Mouse (Mus musculus) gastrocnemius, postnatal 10 days (tissue): ENCODE measurements around the gene Sncg. TPM values are rescaled to one million over a fixed set of nuclear protein-coding genes. Genes with fewer than 3 reads are reported as not detected.

Experiments used
- DNase-seq: peaks from one replicate; pipeline ENCODE4 v3.0.0; 2021; ENCODE audit warnings: mixed read lengths
- total RNA-seq, 2 experiments: library from RNA; stranded (reverse); gene quantifications; 2 replicates each; pipeline ENCODE4 v1.2.3; 2021

Gene Sncg
- total RNA-seq, 2 experiments from 2014 or later, result 10.2 to 16.9 TPM

GRCm38 (mm10) chr14:34343078-34343477, 31.5 kb downstream of the Sncg start:
- no peak for DNase-seq

- DNase-seq, result no peak
These were observed 32.6 kb downstream of the Sncg start for GRCm38 (mm10) chr14:34341993-34342392.

- no peak for DNase-seq
These were observed 35.1 kb downstream of the Sncg start for GRCm38 (mm10) chr14:34339446-34339845.

GRCm38 (mm10) chr14:34332476-34332875, 42.1 kb downstream of the Sncg start:
- no peak for DNase-seq

GRCm38 (mm10) chr14:34331886-34332285, 42.7 kb downstream of the Sncg start:
- no peak for DNase-seq

- no peak for DNase-seq
These were observed 43.9 kb downstream of the Sncg start for GRCm38 (mm10) chr14:34330657-34331158.

GRCm38 (mm10) chr14:34327618-34328017, 47.0 kb downstream of the Sncg start:
- DNase-seq, result no peak

GRCm38 (mm10) chr14:34326606-34327005, 48.0 kb downstream of the Sncg start:
- no peak for DNase-seq

- no peak for DNase-seq
These were observed 51.0 kb downstream of the Sncg start for GRCm38 (mm10) chr14:34323576-34324085.

Other genes with a start within 250 kb of the Sncg start
- under 1 TPM; 0.16 TPM for gene Npy4r, start 222.3 kb downstream of the Sncg start, total RNA-seq
- gene Gprin2, start 173.1 kb downstream of the Sncg start, total RNA-seq, result under 1 TPM; 0.50 to 0.52 TPM
- 1 to 10 TPM in 1 of 2 experiments, under 1 TPM in 1; 0.89 to 1.6 TPM for gene Syt15, start 155.2 kb downstream of the Sncg start, total RNA-seq
- 1 to 10 TPM; 7.1 to 8.0 TPM for gene Shld2, start 64.3 kb downstream of the Sncg start, total RNA-seq
- gene Glud1, start 64.1 kb downstream of the Sncg start, total RNA-seq, result 100 to 1,000 TPM; 116 to 120 TPM
- not detected for gene Fam25c, start 19.4 kb downstream of the Sncg start, total RNA-seq
- gene Mmrn2, start 676 bp upstream of the Sncg start, total RNA-seq, result 10 to 100 TPM; 16.7 to 18.7 TPM
- gene Bmpr1a, start 128.6 kb upstream of the Sncg start, total RNA-seq, result 100 to 1,000 TPM in 1 of 2 experiments, 10 to 100 TPM in 1; 92.4 to 102 TPM
- gene 9230112D13Rik, start 148.0 kb upstream of the Sncg start, total RNA-seq, result not detected
- gene Ldb3, start 213.9 kb upstream of the Sncg start, total RNA-seq, result 1,000 to 10,000 TPM; 1,336 to 1,359 TPM
- gene Opn4, start 225.4 kb upstream of the Sncg start, total RNA-seq, result not detected